Mouse (Mus musculus): ENCODE data around the gene Cybrd1.

GRCm38 (mm10) chr2:71073330-71073729, 44.4 kb upstream of the Cybrd1 start:
- TF ChIP-seq POLR2A (IDR thresholded peaks at IDR 0.05; ENCODE audit: low read depth, low read length) (no peak), CTCF (IDR thresholded peaks at IDR 0.05; ENCODE audit: extremely low read depth, insufficient read length, insufficient replicate concordance, low read depth, low read length) (no peak)

All from small intestine, adult 2 months (tissue).